In the genomic region with DNA sequence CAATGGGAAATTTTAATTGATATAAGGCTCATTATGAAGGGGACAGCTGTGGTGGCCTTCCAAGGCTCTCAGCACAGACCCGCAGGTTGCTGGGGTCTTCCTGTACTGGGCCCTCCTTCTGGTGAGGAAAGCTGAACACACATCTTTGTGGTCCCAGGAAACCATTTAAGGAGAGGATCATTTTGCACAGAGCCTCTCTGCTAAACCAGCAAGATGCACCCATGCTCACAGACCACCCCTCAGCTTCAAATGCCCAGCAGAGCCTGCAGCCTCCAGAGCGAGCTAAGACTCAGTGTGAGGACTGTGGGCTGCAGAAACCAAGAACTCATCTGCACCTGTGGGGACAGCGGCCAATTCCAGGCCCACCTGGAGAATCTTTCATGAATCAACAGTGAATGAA, we compare ENCODE assay signal across 13 mouse cellular contexts. TPM values are rescaled to one million over a fixed set of nuclear protein-coding genes. Genes with fewer than 3 reads are reported as not detected.
DNase-seq lines count a peak whose midpoint lies in the region; ATAC-seq and TF ChIP-seq lines count a peak whose summit lies in the region.
"Had no signal": no experiment of that assay in that cellular context is flagged by ENCODE, and none has a peak within 500 bp of the region (broad histone marks: within the 10 kb centered on the region; RNA-seq: fewer than 3 reads in every experiment).

No protein-coding gene starts in this region.

- H3K9me3 ChIP-seq in heart, embryonic 13.5 days, result no peaks in the 10 kb centered on the region
- H3K9me3 ChIP-seq in heart, embryonic 11.5 days (replicated peaks; ENCODE audit: control insufficient read depth, low read length), result no peaks in the 10 kb centered on the region
- H3K9me3 ChIP-seq in embryonic facial prominence, embryonic 14.5 days (ENCODE audit: control insufficient read depth, low read length), result no peaks in the 10 kb centered on the region
- no peaks in the 10 kb centered on the region for H3K9me3 ChIP-seq in hindbrain, embryonic 14.5 days (ENCODE audit: control insufficient read depth, low read length)
- no peaks in the 10 kb centered on the region for H3K9me3 ChIP-seq in midbrain, embryonic 13.5 days
- no peaks in the 10 kb centered on the region for H3K9me3 ChIP-seq in liver, postnatal 0 days (ENCODE audit: low read length)

- peak overlapping the region; percentile 25; the same call in 1 of the 2 replicates for H3K27ac ChIP-seq in heart, embryonic 13.5 days (replicated peaks)
- H3K27ac ChIP-seq in heart, embryonic 11.5 days (ENCODE audit: low read depth, low read length), result no peak overlapping the region
- H3K27ac ChIP-seq in embryonic facial prominence, embryonic 14.5 days (replicated peaks; ENCODE audit: low read depth, low read length), result peak overlapping the region; percentile 96
- peak overlapping the region; percentile 81 for H3K27ac ChIP-seq in hindbrain, embryonic 14.5 days
- peak overlapping the region; percentile 86 for H3K27ac ChIP-seq in midbrain, embryonic 13.5 days
- H3K27ac ChIP-seq in liver, postnatal 0 days (ENCODE audit: low read depth), result no peak overlapping the region
- H3K27ac ChIP-seq: macrophage had no signal

- H3K36me3 ChIP-seq in heart, embryonic 13.5 days, result peaks cover 7% of the 10 kb centered on the region; the same call in 1 of the 2 replicates
- no peaks in the 10 kb centered on the region for H3K36me3 ChIP-seq in heart, embryonic 11.5 days (ENCODE audit: control insufficient read depth, insufficient read depth, low read length)
- H3K36me3 ChIP-seq in embryonic facial prominence, embryonic 14.5 days (ENCODE audit: control insufficient read depth, insufficient read depth, low read length), result peaks cover 10% of the 10 kb centered on the region; the same call in 1 of the 2 replicates
- H3K36me3 ChIP-seq in hindbrain, embryonic 14.5 days (replicated peaks; ENCODE audit: control insufficient read depth, insufficient read depth), result no peaks in the 10 kb centered on the region
- H3K36me3 ChIP-seq in midbrain, embryonic 13.5 days, result no peaks in the 10 kb centered on the region
- no peaks in the 10 kb centered on the region for H3K36me3 ChIP-seq in liver, postnatal 0 days (replicated peaks; ENCODE audit: insufficient read depth, low read length)

- H3K9ac ChIP-seq in heart, embryonic 13.5 days, result no peak overlapping the region
- no peak overlapping the region for H3K9ac ChIP-seq in heart, embryonic 11.5 days (ENCODE audit: low read depth, low read length)
- H3K9ac ChIP-seq in embryonic facial prominence, embryonic 14.5 days (ENCODE audit: low read depth, low read length), result peak overlapping the region; percentile 43; the same call in 1 of the 2 replicates
- peak overlapping the region; percentile 3; the same call in 1 of the 2 replicates for H3K9ac ChIP-seq in hindbrain, embryonic 14.5 days
- H3K9ac ChIP-seq in midbrain, embryonic 13.5 days (replicated peaks), result 0 out of 2 replicates have a peak overlapping the region, but pooled peaks have one; percentile 19
- no peak overlapping the region for H3K9ac ChIP-seq in liver, postnatal 0 days (replicated peaks)

- no peak for ATAC-seq in heart, embryonic 13.5 days (ENCODE audit: extremely low read depth, insufficient number of reproducible peaks, low FRiP score, low TSS enrichment)
- no peak for ATAC-seq in heart, embryonic 11.5 days (replicated peaks; ENCODE audit: insufficient number of reproducible peaks, low FRiP score, low TSS enrichment)
- ATAC-seq in embryonic facial prominence, embryonic 14.5 days (ENCODE audit: low read depth), result no peak
- no peak for ATAC-seq in hindbrain, embryonic 14.5 days (ENCODE audit: low FRiP score)
- peak; percentile 57 for ATAC-seq in midbrain, embryonic 13.5 days
- ATAC-seq in CD4-positive, CD25-positive, alpha-beta regulatory T cell, adult 4 months, result no peak
- no peak for ATAC-seq in liver, postnatal 0 days

- TF ChIP-seq CTCF in liver, postnatal 0 days (IDR thresholded peaks at IDR 0.05; ENCODE audit: low read depth), result no peak

- no peaks in the 10 kb centered on the region for H3K27me3 ChIP-seq in heart, embryonic 13.5 days (replicated peaks)
- H3K27me3 ChIP-seq in heart, embryonic 11.5 days (ENCODE audit: control insufficient read depth, insufficient read depth, low read length), result no peaks in the 10 kb centered on the region
- no peaks in the 10 kb centered on the region for H3K27me3 ChIP-seq in embryonic facial prominence, embryonic 14.5 days (replicated peaks; ENCODE audit: control insufficient read depth, insufficient read depth, low read length)
- no peaks in the 10 kb centered on the region for H3K27me3 ChIP-seq in hindbrain, embryonic 14.5 days (ENCODE audit: control insufficient read depth, insufficient read depth, low read length)
- no peaks in the 10 kb centered on the region for H3K27me3 ChIP-seq in midbrain, embryonic 13.5 days
- H3K27me3 ChIP-seq in liver, postnatal 0 days (ENCODE audit: insufficient read depth, low read length), result no peaks in the 10 kb centered on the region

- peaks cover 22% of the 10 kb centered on the region for H3K4me1 ChIP-seq in heart, embryonic 13.5 days
- no peaks in the 10 kb centered on the region; the same call in 1 of the 2 replicates for H3K4me1 ChIP-seq in heart, embryonic 11.5 days (ENCODE audit: control insufficient read depth, insufficient read depth, low read length)
- H3K4me1 ChIP-seq in embryonic facial prominence, embryonic 14.5 days (ENCODE audit: control insufficient read depth, insufficient read depth, low read length), result peaks cover 42% of the 10 kb centered on the region
- H3K4me1 ChIP-seq in hindbrain, embryonic 14.5 days (replicated peaks; ENCODE audit: control insufficient read depth, insufficient read depth, low read length), result peaks cover 46% of the 10 kb centered on the region
- H3K4me1 ChIP-seq in midbrain, embryonic 13.5 days (replicated peaks), result peaks cover 45% of the 10 kb centered on the region
- H3K4me1 ChIP-seq in liver, postnatal 0 days (ENCODE audit: insufficient read depth), result no peaks in the 10 kb centered on the region

- TF ChIP-seq EP300 in liver, postnatal 0 days (IDR thresholded peaks at IDR 0.05; ENCODE audit: low read depth), result no peak

- no peak overlapping the region for H3K4me3 ChIP-seq in heart, embryonic 13.5 days
- no peak overlapping the region for H3K4me3 ChIP-seq in heart, embryonic 11.5 days (ENCODE audit: low read depth, low read length)
- H3K4me3 ChIP-seq in embryonic facial prominence, embryonic 14.5 days (ENCODE audit: low read depth, low read length), result no peak overlapping the region
- no peak overlapping the region for H3K4me3 ChIP-seq in hindbrain, embryonic 14.5 days (replicated peaks; ENCODE audit: low read length)
- no peak overlapping the region for H3K4me3 ChIP-seq in midbrain, embryonic 13.5 days (replicated peaks)
- H3K4me3 ChIP-seq in liver, postnatal 0 days (ENCODE audit: low read depth, low read length), result no peak overlapping the region
- H3K4me3 ChIP-seq: erythroblast, embryonic 14.5 days had no signal

- 70% methylated on average over 3 of the region's 3 CpGs for WGBS in heart, embryonic 13.5 days
- WGBS in heart, embryonic 11.5 days (ENCODE audit: insufficient replicate concordance), result 84% methylated on average over 3 of the region's 3 CpGs
- WGBS in embryonic facial prominence, embryonic 14.5 days, result 65% methylated on average over 3 of the region's 3 CpGs
- 77% methylated on average over 3 of the region's 3 CpGs for WGBS in hindbrain, embryonic 14.5 days
- WGBS in midbrain, embryonic 13.5 days, result 74% methylated on average over 3 of the region's 3 CpGs
- WGBS in liver, postnatal 0 days (ENCODE audit: insufficient replicate concordance), result 82% methylated on average over 3 of the region's 3 CpGs

- no peak overlapping the region for H3K4me2 ChIP-seq in heart, embryonic 13.5 days
- no peak overlapping the region for H3K4me2 ChIP-seq in heart, embryonic 11.5 days
- no peak overlapping the region for H3K4me2 ChIP-seq in embryonic facial prominence, embryonic 14.5 days (ENCODE audit: low read depth, low read length)
- H3K4me2 ChIP-seq in hindbrain, embryonic 14.5 days (replicated peaks), result no peak overlapping the region
- 0 out of 2 replicates have a peak overlapping the region, but pooled peaks have one; percentile 3 for H3K4me2 ChIP-seq in midbrain, embryonic 13.5 days (replicated peaks)
- H3K4me2 ChIP-seq in liver, postnatal 0 days (ENCODE audit: low read depth, low read length), result no peak overlapping the region

- no peak for DNase-seq in embryonic facial prominence, embryonic 14.5 days (ENCODE audit: low spot score)
- no peak for DNase-seq in hindbrain, embryonic 14.5 days (ENCODE audit: low spot score)
- DNase-seq in frontal cortex, postnatal 36 days (ENCODE audit: low spot score in 2 of 2), result no peak
- no peak for DNase-seq in liver, postnatal 0 days
- DNase-seq: adrenal gland, postnatal 25 days; cerebellum, adult 11-12 months; kidney, adult 9 months had no signal

RNA-seq across cellular contexts. Expression of gene Cpa1, which starts 15.9 kb away (rescaled TPM):
- 2.1 and 3.9 TPM in 2 replicates for polyA plus RNA-seq in heart, embryonic 13.5 days (2015; fragmentation: Nextera tagmentation; extraction: Ambion mirVana)
- polyA plus RNA-seq in heart, embryonic 11.5 days (2014; fragmentation: Nextera tagmentation; extraction: Ambion mirVana), result 2.4 and 2.5 TPM in 2 replicates
- polyA plus RNA-seq in embryonic facial prominence, embryonic 14.5 days (2014; fragmentation: Nextera tagmentation; extraction: Ambion mirVana), result 1.3 and 1.7 TPM in 2 replicates
- 0.78 and 0.96 TPM in 2 replicates for polyA plus RNA-seq in hindbrain, embryonic 14.5 days (2014; fragmentation: Nextera tagmentation; extraction: Ambion mirVana)
- 0.63 and 0.79 TPM in 2 replicates for polyA plus RNA-seq in midbrain, embryonic 13.5 days (2015; fragmentation: Nextera tagmentation; extraction: Ambion mirVana)
- polyA plus RNA-seq in CD4-positive, CD25-positive, alpha-beta regulatory T cell, adult 4 months (2017; shearing (Covaris generic)), result not detected
- polyA plus RNA-seq in liver, postnatal 0 days (2015; fragmentation: Nextera tagmentation; extraction: Ambion mirVana), result 0.15 and 2.7 TPM in 2 replicates
- polyA plus RNA-seq: erythroblast, embryonic 14.5 days; macrophage had no signal

RNA-seq across cellular contexts. Expression of gene Cep41, which starts 38.6 kb away (rescaled TPM):
- 11.0 and 12.2 TPM in 2 replicates for polyA plus RNA-seq in heart, embryonic 13.5 days (2015; fragmentation: Nextera tagmentation; extraction: Ambion mirVana)
- polyA plus RNA-seq in heart, embryonic 11.5 days (2014; fragmentation: Nextera tagmentation; extraction: Ambion mirVana), result 10.9 and 11.0 TPM in 2 replicates
- 38.6 and 44.3 TPM in 2 replicates for polyA plus RNA-seq in embryonic facial prominence, embryonic 14.5 days (2014; fragmentation: Nextera tagmentation; extraction: Ambion mirVana)
- 12.2 and 13.7 TPM in 2 replicates for polyA plus RNA-seq in hindbrain, embryonic 14.5 days (2014; fragmentation: Nextera tagmentation; extraction: Ambion mirVana)
- 15.5 and 17.1 TPM in 2 replicates for polyA plus RNA-seq in midbrain, embryonic 13.5 days (2015; fragmentation: Nextera tagmentation; extraction: Ambion mirVana)
- 10 to 100 TPM; 11.3 to 12.6 TPM for polyA plus RNA-seq in CD4-positive, CD25-positive, alpha-beta regulatory T cell, adult 4 months (2017; shearing (Covaris generic))
- 2.8 TPM in 2 replicates for polyA plus RNA-seq in liver, postnatal 0 days (2015; fragmentation: Nextera tagmentation; extraction: Ambion mirVana)

RNA-seq across cellular contexts. Expression of gene Cpa5, which starts 44.1 kb away (rescaled TPM):
- 0.90 and 0.97 TPM in 2 replicates for polyA plus RNA-seq in heart, embryonic 13.5 days (2015; fragmentation: Nextera tagmentation; extraction: Ambion mirVana)
- 1.4 and 2.7 TPM in 2 replicates for polyA plus RNA-seq in heart, embryonic 11.5 days (2014; fragmentation: Nextera tagmentation; extraction: Ambion mirVana)
- 0.92 and 1.3 TPM in 2 replicates for polyA plus RNA-seq in embryonic facial prominence, embryonic 14.5 days (2014; fragmentation: Nextera tagmentation; extraction: Ambion mirVana)
- polyA plus RNA-seq in hindbrain, embryonic 14.5 days (2014; fragmentation: Nextera tagmentation; extraction: Ambion mirVana), result 0.16 and 0.17 TPM in 2 replicates
- 0.10 TPM in 1 of 2 replicates, not detected in the other for polyA plus RNA-seq in midbrain, embryonic 13.5 days (2015; fragmentation: Nextera tagmentation; extraction: Ambion mirVana)
- polyA plus RNA-seq in CD4-positive, CD25-positive, alpha-beta regulatory T cell, adult 4 months (2017; shearing (Covaris generic)), result not detected
- polyA plus RNA-seq in liver, postnatal 0 days (2015; fragmentation: Nextera tagmentation; extraction: Ambion mirVana), result not detected in 2 replicates
- polyA plus RNA-seq: erythroblast, embryonic 14.5 days; macrophage had no signal

Comparison
In these comparisons a context has a peak if more than half of its experiments do, and no peak if none do; other contexts are left out.
1. H3K27ac ChIP-seq: peak in heart, embryonic 13.5 days (single experiment), embryonic facial prominence, embryonic 14.5 days (single experiment), hindbrain, embryonic 14.5 days (single experiment) and midbrain, embryonic 13.5 days (single experiment); none in heart, embryonic 11.5 days (single experiment) and liver, postnatal 0 days (single experiment).
2. H3K9ac ChIP-seq: peak in embryonic facial prominence, embryonic 14.5 days (single experiment), hindbrain, embryonic 14.5 days (single experiment) and midbrain, embryonic 13.5 days (single experiment); none in heart, embryonic 13.5 days (single experiment), heart, embryonic 11.5 days (single experiment) and liver, postnatal 0 days (single experiment).